Mouse (Mus musculus): ENCODE results near the gene H2-Eb2. TPM values are rescaled to one million over a fixed set of nuclear protein-coding genes. Genes with fewer than 3 reads are reported as not detected.

H2-Eb2 gene
- polyA plus RNA-seq, 1 experiment from 2014 or later: not detected

- Histone ChIP-seq H3K27me3 (replicated peaks; ENCODE audit: control insufficient read depth, insufficient read depth, low read length) (no peaks in the 10 kb centered on the region), H3K4me3 (ENCODE audit: low read depth, low read length) (no peak within 1 kb of the TSS)
Observed at GRCm38 (mm10) chr17:34354539-34354938, 29.1 kb downstream of the H2-Eb2 start, which contains the start of gene Btnl2. Btnl2 (plus strand) TSS chr17:34354822.

GRCm38 (mm10) chr17:34354940-34355339, 29.5 kb downstream of the H2-Eb2 start:
- Histone ChIP-seq H3K4me3 (ENCODE audit: low read depth, low read length) (no peak overlapping the region), H3K36me3 (ENCODE audit: control insufficient read depth, insufficient read depth, low read length) (no peaks in the 10 kb centered on the region), H3K27me3 (replicated peaks; ENCODE audit: control insufficient read depth, insufficient read depth, low read length) (no peaks in the 10 kb centered on the region), H3K27ac (replicated peaks; ENCODE audit: low read depth, low read length) (no peak overlapping the region), H3K9me3 (ENCODE audit: control insufficient read depth, low read length) (no peaks in the 10 kb centered on the region), H3K4me1 (ENCODE audit: control insufficient read depth, insufficient read depth, low read length) (no peaks in the 10 kb centered on the region), H3K4me2 (ENCODE audit: low read depth, low read length) (no peak overlapping the region), H3K9ac (ENCODE audit: low read depth, low read length) (no peak overlapping the region)
- ATAC-seq (ENCODE audit: low read depth): no peak
- WGBS: 75% methylated on average over 1 of the region's 1 CpGs
- DNase-seq (ENCODE audit: low spot score): no peak

More at GRCm38 (mm10) chr17:34354539-34354938, 29.1 kb downstream of the H2-Eb2 start, which contains the start of gene Btnl2:
- Histone ChIP-seq H3K27ac (replicated peaks; ENCODE audit: low read depth, low read length) (no peak within 1 kb of the TSS), H3K36me3 (ENCODE audit: control insufficient read depth, insufficient read depth, low read length) (no peaks in the 10 kb centered on the region), H3K4me2 (ENCODE audit: low read depth, low read length) (no peak within 1 kb of the TSS), H3K4me1 (ENCODE audit: control insufficient read depth, insufficient read depth, low read length) (no peaks in the 10 kb centered on the region), H3K9ac (ENCODE audit: low read depth, low read length) (no peak within 1 kb of the TSS), H3K9me3 (ENCODE audit: control insufficient read depth, low read length) (no peaks in the 10 kb centered on the region)
- 87% methylated on average over 5 of the region's 5 CpGs for whole genome bisulfite sequencing
- ATAC-seq (ENCODE audit: low read depth): no peak
- DNase-seq (ENCODE audit: low spot score): no peak

GRCm38 (mm10) chr17:34362954-34363546, 37.6 kb downstream of the H2-Eb2 start:
- Histone ChIP-seq H3K4me2 (ENCODE audit: low read depth, low read length) (no peak overlapping the region), H3K9me3 (ENCODE audit: control insufficient read depth, low read length) (no peaks in the 10 kb centered on the region), H3K27me3 (replicated peaks; ENCODE audit: control insufficient read depth, insufficient read depth, low read length) (no peaks in the 10 kb centered on the region), H3K9ac (ENCODE audit: low read depth, low read length) (no peak overlapping the region), H3K36me3 (ENCODE audit: control insufficient read depth, insufficient read depth, low read length) (no peaks in the 10 kb centered on the region), H3K4me3 (ENCODE audit: low read depth, low read length) (no peak overlapping the region), H3K4me1 (ENCODE audit: control insufficient read depth, insufficient read depth, low read length) (no peaks in the 10 kb centered on the region), H3K27ac (replicated peaks; ENCODE audit: low read depth, low read length) (no peak overlapping the region)
- no peak for ATAC-seq (ENCODE audit: low read depth)
- DNase-seq (ENCODE audit: low spot score): no peak
- WGBS: 79% methylated on average over 15 of the region's 15 CpGs

DNA sequence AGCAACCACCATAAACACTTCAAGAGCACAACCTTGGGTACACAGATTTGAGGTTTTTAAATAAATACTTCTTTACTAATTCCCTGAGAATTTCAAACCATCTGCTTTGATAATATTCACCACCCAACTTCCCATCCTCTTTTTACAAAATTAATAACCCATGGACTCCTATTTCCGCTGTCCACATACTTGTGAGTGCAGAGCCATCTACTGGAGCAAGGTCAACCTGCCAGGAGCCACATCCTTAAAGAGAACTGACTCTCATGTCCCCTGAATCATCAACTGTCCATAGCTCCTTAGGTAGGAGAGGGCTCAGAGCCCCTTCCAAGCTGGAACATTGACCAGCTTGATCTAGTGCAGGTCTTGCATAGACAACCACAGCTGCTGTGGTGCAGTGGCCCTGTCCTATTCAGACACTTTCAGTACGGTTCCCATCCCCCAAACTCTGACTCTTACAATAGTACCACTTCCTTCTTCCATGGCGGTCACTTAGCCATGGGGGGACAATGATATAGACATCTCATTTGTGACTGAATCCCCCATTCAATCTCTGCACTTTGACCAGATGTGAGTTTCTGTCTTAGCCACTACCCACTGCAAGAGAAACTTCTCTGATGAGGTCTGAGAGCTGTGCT, 38.3 kb downstream of the H2-Eb2 start:
- Histone ChIP-seq H3K4me2 (ENCODE audit: low read depth, low read length) (no peak overlapping the region), H3K27ac (replicated peaks; ENCODE audit: low read depth, low read length) (no peak overlapping the region), H3K9ac (ENCODE audit: low read depth, low read length) (no peak overlapping the region), H3K36me3 (ENCODE audit: control insufficient read depth, insufficient read depth, low read length) (no peaks in the 10 kb centered on the region), H3K27me3 (replicated peaks; ENCODE audit: control insufficient read depth, insufficient read depth, low read length) (no peaks in the 10 kb centered on the region), H3K4me3 (ENCODE audit: low read depth, low read length) (no peak overlapping the region), H3K9me3 (ENCODE audit: control insufficient read depth, low read length) (no peaks in the 10 kb centered on the region), H3K4me1 (ENCODE audit: control insufficient read depth, insufficient read depth, low read length) (no peaks in the 10 kb centered on the region)
- DNase-seq (ENCODE audit: low spot score) (no peak), ATAC-seq (ENCODE audit: low read depth) (no peak)
- 80% methylated on average over 3 of the region's 3 CpGs for WGBS

DNA sequence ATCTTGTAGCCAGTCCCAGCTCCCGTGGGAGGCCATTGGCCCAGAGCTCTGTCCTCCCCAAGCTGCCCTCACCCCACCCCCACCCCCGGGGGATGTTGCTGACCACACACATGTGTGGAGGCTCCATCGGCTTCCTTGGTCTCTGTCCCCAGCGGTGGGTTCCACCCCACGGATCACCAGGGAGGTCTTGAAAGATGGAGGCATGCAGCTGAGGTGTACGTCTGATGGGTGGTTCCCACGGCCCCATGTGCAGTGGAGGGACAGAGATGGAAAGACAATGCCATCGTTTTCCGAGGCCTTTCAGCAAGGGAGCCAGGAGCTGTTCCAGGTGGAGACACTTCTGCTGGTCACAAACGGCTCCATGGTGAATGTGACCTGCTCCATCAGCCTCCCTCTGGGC, 39.6 kb downstream of the H2-Eb2 start:
- Histone ChIP-seq H3K36me3 (ENCODE audit: control insufficient read depth, insufficient read depth, low read length) (no peaks in the 10 kb centered on the region), H3K9me3 (ENCODE audit: control insufficient read depth, low read length) (no peaks in the 10 kb centered on the region), H3K4me2 (ENCODE audit: low read depth, low read length) (no peak overlapping the region), H3K4me1 (ENCODE audit: control insufficient read depth, insufficient read depth, low read length) (no peaks in the 10 kb centered on the region), H3K4me3 (ENCODE audit: low read depth, low read length) (no peak overlapping the region), H3K27me3 (replicated peaks; ENCODE audit: control insufficient read depth, insufficient read depth, low read length) (no peaks in the 10 kb centered on the region), H3K9ac (ENCODE audit: low read depth, low read length) (no peak overlapping the region), H3K27ac (replicated peaks; ENCODE audit: low read depth, low read length) (no peak overlapping the region)
- 78% methylated on average over 10 of the region's 10 CpGs for WGBS
- ATAC-seq (ENCODE audit: low read depth): no peak
- no peak for DNase-seq (ENCODE audit: low spot score)

GRCm38 (mm10) chr17:34370563-34370962, 45.1 kb downstream of the H2-Eb2 start:
- 83% methylated on average over 4 of the region's 4 CpGs for WGBS

DNA sequence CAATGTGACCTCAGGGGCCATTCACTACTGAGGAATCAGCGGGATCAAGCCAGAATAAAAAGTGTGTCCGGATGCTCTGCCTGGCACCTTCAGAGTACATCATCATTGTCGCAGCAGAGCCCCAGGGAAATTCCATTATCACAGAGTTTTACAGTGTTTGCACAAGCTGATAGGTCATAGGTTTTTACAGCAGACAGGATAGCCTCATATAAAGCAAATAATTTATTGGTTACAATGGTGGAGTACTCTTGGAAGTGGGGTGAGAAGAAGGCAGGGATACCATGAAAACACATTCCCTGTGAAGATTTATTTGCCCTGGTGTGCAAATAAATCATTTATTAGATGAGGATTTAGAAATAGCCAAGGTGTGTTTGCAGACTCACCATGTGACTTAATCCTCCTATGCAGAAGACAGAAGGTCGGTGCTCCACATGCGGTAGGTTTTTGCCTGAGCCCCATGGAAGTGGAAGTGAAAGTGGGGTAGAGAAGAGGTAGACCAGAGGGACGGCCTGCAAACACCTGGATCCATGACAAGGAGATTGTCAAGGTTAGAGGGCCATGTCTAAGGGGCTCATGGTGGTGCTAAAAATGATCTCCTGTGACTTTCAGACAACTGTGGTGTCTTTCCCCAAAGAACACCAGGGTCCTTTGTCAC, 47.7 kb downstream of the H2-Eb2 start:
- H3K4me3 ChIP-seq (ENCODE audit: low read depth, low read length): no peak overlapping the region
- H3K4me1 ChIP-seq (ENCODE audit: control insufficient read depth, insufficient read depth, low read length): no peaks in the 10 kb centered on the region
- no peaks in the 10 kb centered on the region for H3K9me3 ChIP-seq (ENCODE audit: control insufficient read depth, low read length)
- H3K9ac ChIP-seq (ENCODE audit: low read depth, low read length): no peak overlapping the region
- H3K36me3 ChIP-seq (ENCODE audit: control insufficient read depth, insufficient read depth, low read length): no peaks in the 10 kb centered on the region
- WGBS: 75% methylated on average over 6 of the region's 6 CpGs
- ATAC-seq (ENCODE audit: low read depth) (no peak), DNase-seq (ENCODE audit: low spot score) (no peak)
- H3K4me2 ChIP-seq (ENCODE audit: low read depth, low read length): no peak overlapping the region
- no peaks in the 10 kb centered on the region for H3K27me3 ChIP-seq (replicated peaks; ENCODE audit: control insufficient read depth, insufficient read depth, low read length)
- H3K27ac ChIP-seq (replicated peaks; ENCODE audit: low read depth, low read length): no peak overlapping the region

More at GRCm38 (mm10) chr17:34370563-34370962, 45.1 kb downstream of the H2-Eb2 start:
- Histone ChIP-seq H3K4me3 (ENCODE audit: low read depth, low read length) (no peak overlapping the region), H3K36me3 (ENCODE audit: control insufficient read depth, insufficient read depth, low read length) (no peaks in the 10 kb centered on the region), H3K4me1 (ENCODE audit: control insufficient read depth, insufficient read depth, low read length) (no peaks in the 10 kb centered on the region), H3K27ac (replicated peaks; ENCODE audit: low read depth, low read length) (no peak overlapping the region), H3K4me2 (ENCODE audit: low read depth, low read length) (no peak overlapping the region), H3K9me3 (ENCODE audit: control insufficient read depth, low read length) (no peaks in the 10 kb centered on the region), H3K27me3 (replicated peaks; ENCODE audit: control insufficient read depth, insufficient read depth, low read length) (no peaks in the 10 kb centered on the region), H3K9ac (ENCODE audit: low read depth, low read length) (no peak overlapping the region)
- ATAC-seq (ENCODE audit: low read depth) (no peak), DNase-seq (ENCODE audit: low spot score) (no peak)

GRCm38 (mm10) chr17:34376847-34377246, 51.4 kb downstream of the H2-Eb2 start, which contains the start of gene Btnl1:
Btnl1 (plus strand) TSS chr17:34377132.
- Histone ChIP-seq H3K4me3 (ENCODE audit: low read depth, low read length) (no peak within 1 kb of the TSS), H3K9ac (ENCODE audit: low read depth, low read length) (no peak within 1 kb of the TSS), H3K27ac (replicated peaks; ENCODE audit: low read depth, low read length) (no peak within 1 kb of the TSS), H3K36me3 (ENCODE audit: control insufficient read depth, insufficient read depth, low read length) (no peaks in the 10 kb centered on the region), H3K4me2 (ENCODE audit: low read depth, low read length) (no peak within 1 kb of the TSS), H3K27me3 (replicated peaks; ENCODE audit: control insufficient read depth, insufficient read depth, low read length) (no peaks in the 10 kb centered on the region), H3K4me1 (ENCODE audit: control insufficient read depth, insufficient read depth, low read length) (no peaks in the 10 kb centered on the region), H3K9me3 (ENCODE audit: control insufficient read depth, low read length) (no peaks in the 10 kb centered on the region)
- ATAC-seq (ENCODE audit: low read depth) (no peak), DNase-seq (ENCODE audit: low spot score) (no peak)
- WGBS: 79% methylated on average over 2 of the region's 2 CpGs

All from embryonic facial prominence, embryonic 14.5 days (tissue).